In genomic region chr17:5293653-5294584, GRCm38 (mm10) we compare ENCODE assay signal across 8 mouse cellular contexts.
A peak's percentile ranks its signal among the peaks of the same experiment; 100 is the strongest.
DNase-seq lines count a peak whose midpoint lies in the region; ATAC-seq and TF ChIP-seq lines count a peak whose summit lies in the region.
"Had no signal": no experiment of that assay in that cellular context is flagged by ENCODE, and none has a peak within 500 bp of the region (broad histone marks: within the 10 kb centered on the region; RNA-seq: fewer than 3 reads in every experiment).

No protein-coding gene starts in this region.

- H3K4me1 ChIP-seq in cerebellum, adult 2 months (ENCODE audit: control insufficient read depth, insufficient read depth, low read length): peaks cover 43% of the 10 kb centered on the region
- peaks cover 44% of the 10 kb centered on the region for H3K4me1 ChIP-seq in forebrain, embryonic 12.5 days
- H3K4me1 ChIP-seq in olfactory bulb, adult 2 months (ENCODE audit: control insufficient read depth, insufficient read depth, low read length): peaks cover 28% of the 10 kb centered on the region

- peaks cover 12% of the 10 kb centered on the region for H3K36me3 ChIP-seq in forebrain, embryonic 12.5 days (replicated peaks)

- H3K27ac ChIP-seq in cerebellum, adult 2 months (ENCODE audit: insufficient read depth, low read length): peak overlapping the region; percentile 41
- peak overlapping the region; percentile 50; the same call in 1 of the 2 replicates for H3K27ac ChIP-seq in forebrain, embryonic 12.5 days
- H3K27ac ChIP-seq in olfactory bulb, adult 2 months (ENCODE audit: insufficient read depth, low read depth, low read length): 0 out of 2 replicates have a peak overlapping the region, but pooled peaks have one; percentile 24

- no peak overlapping the region for H3K4me2 ChIP-seq in forebrain, embryonic 12.5 days

- no peak for TF ChIP-seq CTCF in cerebellum, adult 2 months (IDR thresholded peaks at IDR 0.05; ENCODE audit: borderline replicate concordance, insufficient read depth, low read depth, low read length)
- TF ChIP-seq CTCF in olfactory bulb, adult 2 months (IDR thresholded peaks at IDR 0.05; ENCODE audit: insufficient read depth, low read depth, low read length): no peak

- H3K9me3 ChIP-seq in forebrain, embryonic 12.5 days: no peaks in the 10 kb centered on the region

- peak; percentile 49 for DNase-seq in lung, postnatal 36 days
- DNase-seq in lung, postnatal 10 days: no peak
- peak; percentile 67 to 83 for DNase-seq in cerebellum, adult 2 months
- DNase-seq in thymus, postnatal 36 days: no peak

- TF ChIP-seq POLR2A in cerebellum, adult 2 months (IDR thresholded peaks at IDR 0.05; ENCODE audit: borderline replicate concordance, insufficient read depth, low read length): no peak
- TF ChIP-seq POLR2A in olfactory bulb, adult 2 months (IDR thresholded peaks at IDR 0.05; ENCODE audit: insufficient read depth, low read depth, low read length): no peak

- H3K9ac ChIP-seq in forebrain, embryonic 12.5 days: no peak overlapping the region

- WGBS in cerebellum, adult 2 months: 54% methylated on average over 9 of the region's 9 CpGs
- 59% methylated on average over 9 of the region's 9 CpGs for WGBS in forebrain, embryonic 12.5 days
- WGBS in olfactory bulb, adult 2 months: 68% methylated on average over 9 of the region's 9 CpGs

- H3K4me3 ChIP-seq in cerebellum, adult 2 months (replicated peaks; ENCODE audit: insufficient read depth, low read depth, low read length): no peak overlapping the region
- no peak overlapping the region for H3K4me3 ChIP-seq in forebrain, embryonic 12.5 days (replicated peaks)
- no peak overlapping the region for H3K4me3 ChIP-seq in olfactory bulb, adult 2 months (ENCODE audit: insufficient read depth, low read depth, low read length)

- H3K27me3 ChIP-seq in cerebellum, adult 2 months (ENCODE audit: control insufficient read depth, insufficient read depth, low read length): no peaks in the 10 kb centered on the region
- H3K27me3 ChIP-seq in forebrain, embryonic 12.5 days: no peaks in the 10 kb centered on the region
- H3K27me3 ChIP-seq: Patski had no signal

- ATAC-seq in forebrain, embryonic 12.5 days (ENCODE audit: low FRiP score): peak; percentile 18; the same call in 1 of the 2 replicates
- no peak for ATAC-seq in inflammation-experienced regulatory T-cells, adult 6 months
- ATAC-seq: Patski had no signal

Comparison
In these comparisons a context has a peak if more than half of its experiments do, and no peak if none do; other contexts are left out.
1. DNase-seq: peak in lung, postnatal 36 days (single experiment) and cerebellum, adult 2 months (2 of 2); none in lung, postnatal 10 days (single experiment) and thymus, postnatal 36 days (0 of 2).
2. Peak in every context shown above with its lines, with median percentiles within 50 percentile points of each other: H3K27ac ChIP-seq.